Mouse (Mus musculus) R1 (cell line): ENCODE data around the gene Gsta2.
"Not testable (repeated sequence)": the region's sequence is repeated elsewhere in the genome, so short reads cannot be mapped to it uniquely, and the experiment has no call there.

Experiments
- DNase-seq: peaks from one replicate; pipeline ENCODE4 v3.0.0-alpha.2; 2018; ENCODE audit warnings: low read depth, low spot score

Gene Gsta2

GRCm38 (mm10) chr9:78365850-78366544 lies 10.4 kb upstream of the Gsta2 start:
- peak; percentile 75 for DNase-seq

- peak; percentile 95 for DNase-seq
Measured at GRCm38 (mm10) chr9:78364701-78365100, 9.1 kb upstream of the Gsta2 start.

- no peak for DNase-seq
Measured at GRCm38 (mm10) chr9:78363374-78363773, 7.8 kb upstream of the Gsta2 start.

- DNase-seq, result peak; percentile 83
Measured at GRCm38 (mm10) chr9:78360484-78360872, 4.9 kb upstream of the Gsta2 start.

- DNase-seq, result peak; percentile 78
Measured at GRCm38 (mm10) chr9:78359750-78360483, 4.3 kb upstream of the Gsta2 start.

GRCm38 (mm10) chr9:78358053-78358452 lies 2.5 kb upstream of the Gsta2 start:
- DNase-seq, result peak; percentile 96

- no peak for DNase-seq
Measured at GRCm38 (mm10) chr9:78354665-78355578, 666 bp downstream of the Gsta2 start.

- no peak for DNase-seq
Measured at GRCm38 (mm10) chr9:78351504-78352220, 3.9 kb downstream of the Gsta2 start.

GRCm38 (mm10) chr9:78350007-78350406 lies 5.6 kb downstream of the Gsta2 start:
- peak; percentile 76 for DNase-seq

- not testable (repeated sequence) for DNase-seq
Measured at GRCm38 (mm10) chr9:78349141-78349540, 6.4 kb downstream of the Gsta2 start.

- not testable (repeated sequence) for DNase-seq
Measured at GRCm38 (mm10) chr9:78348206-78349004, 7.2 kb downstream of the Gsta2 start.

- no peak for DNase-seq
Measured at GRCm38 (mm10) chr9:78347004-78347403, 8.6 kb downstream of the Gsta2 start.

- not testable (repeated sequence) for DNase-seq
Measured at GRCm38 (mm10) chr9:78345235-78345634, 10.4 kb downstream of the Gsta2 start.

GRCm38 (mm10) chr9:78343055-78343454 lies 12.5 kb downstream of the Gsta2 start:
- peak; percentile 21 for DNase-seq

- DNase-seq, result not testable (repeated sequence)
Measured at GRCm38 (mm10) chr9:78342494-78342893, 13.1 kb downstream of the Gsta2 start.

GRCm38 (mm10) chr9:78340324-78340723 lies 15.3 kb downstream of the Gsta2 start:
- DNase-seq, result peak; percentile 72

- DNase-seq, result peak; percentile 13
Measured at GRCm38 (mm10) chr9:78337050-78337449, 18.5 kb downstream of the Gsta2 start.

- not testable (repeated sequence) for DNase-seq
Measured at GRCm38 (mm10) chr9:78327289-78327688, 28.3 kb downstream of the Gsta2 start, which contains the start of gene Omt2b. Gene Omt2b, plus strand, starts transcription at chr9:78327589.

- DNase-seq, result peak; percentile 64
Measured at GRCm38 (mm10) chr9:78319499-78319898, 36.1 kb downstream of the Gsta2 start.

GRCm38 (mm10) chr9:78314696-78315095 lies 40.9 kb downstream of the Gsta2 start, which contains the start of gene Omt2a:
Gene Omt2a, minus strand, starts transcription at chr9:78314796.
- no peak for DNase-seq
